Mouse (Mus musculus) brain, adult 2 months (tissue): ENCODE results near the gene Gja3.
"Not testable (repeated sequence)": the region's sequence is repeated elsewhere in the genome, so short reads cannot be mapped to it uniquely, and the experiment has no call there.

ENCODE experiments used
- DNase-seq: peaks from one replicate; pipeline ENCODE4 v3.0.0; 2011; ENCODE audit warnings: low read depth, low spot score

The Gja3 gene

DNA sequence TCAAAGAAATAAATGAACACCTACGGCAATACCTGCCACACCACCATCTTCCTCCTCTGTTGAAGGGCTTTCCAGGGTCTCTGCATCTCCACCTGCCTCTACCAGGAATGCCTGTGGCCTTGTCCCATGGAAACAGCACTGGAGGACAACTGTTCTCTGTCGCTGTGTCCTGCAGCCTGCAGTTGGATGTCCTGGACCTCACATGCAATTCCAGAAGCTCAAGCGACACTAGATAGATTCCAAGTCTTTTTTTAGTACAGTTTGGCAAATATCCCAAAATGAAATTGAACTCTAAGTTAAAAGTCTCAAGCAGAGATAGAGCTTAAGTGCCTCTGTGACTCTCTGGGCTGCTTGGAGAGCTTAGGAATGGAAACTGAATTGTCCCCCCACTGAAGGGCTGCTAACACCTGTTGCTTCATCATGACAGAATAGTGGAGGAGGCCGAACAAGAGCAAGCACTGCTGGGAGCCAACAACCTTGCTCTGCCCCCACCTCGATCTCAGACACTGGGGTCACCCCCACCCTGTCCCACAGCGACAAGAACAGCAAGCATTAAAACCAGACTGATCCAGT, 22.9 kb downstream of the Gja3 start:
- DNase-seq: no peak

GRCm38 (mm10) chr14:57034135-57034534, 23.8 kb downstream of the Gja3 start:
- DNase-seq: no peak

- no peak for DNase-seq
These were observed 25.1 kb downstream of the Gja3 start for GRCm38 (mm10) chr14:57032850-57033249.

GRCm38 (mm10) chr14:57018436-57018835, 39.5 kb downstream of the Gja3 start:
- no peak for DNase-seq

GRCm38 (mm10) chr14:57016806-57017205, 41.1 kb downstream of the Gja3 start:
- DNase-seq: not testable (repeated sequence)

DNA sequence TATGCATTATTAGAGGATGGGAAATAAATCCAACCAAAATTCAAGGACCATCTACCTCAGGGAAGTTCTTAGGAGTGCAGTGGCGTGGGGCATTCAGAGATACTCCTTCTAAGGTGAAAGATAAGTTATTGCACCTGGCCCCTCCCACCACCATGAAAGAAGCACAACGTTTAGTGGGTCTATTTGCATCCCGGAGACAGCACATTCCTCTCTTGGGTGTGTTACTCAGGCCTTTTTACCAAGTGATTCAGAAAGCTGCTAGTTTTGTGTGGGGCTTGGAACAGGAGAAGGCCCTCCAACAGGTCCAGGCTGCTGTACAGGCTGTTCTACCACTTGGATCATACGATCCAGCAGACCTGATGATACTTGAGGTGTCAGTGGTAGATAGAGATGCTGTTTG, 69.3 kb downstream of the Gja3 start:
- no peak for DNase-seq
